Mouse (Mus musculus) small intestine, adult 2 months (tissue): ENCODE data around the gene 2310050C09Rik.

Experiments
- CTCF ChIP-seq: fragments of 200-500 bp; IDR thresholded peaks from 2 replicates; pipeline ENCODE4 v1.5.1; 2012; ENCODE audit warnings: low read depth, mild to moderate bottlenecking, control low read depth, inconsistent platforms, low read length, moderate library complexity, mixed read lengths; ENCODE audit not compliant: insufficient replicate concordance, insufficient read length; ENCODE audit errors: extremely low read depth
- POLR2A ChIP-seq: fragments of 200-500 bp; IDR thresholded peaks from 2 replicates; pipeline ENCODE4 v1.6.1; 2012; ENCODE audit warnings: low read depth, mild to moderate bottlenecking, control low read depth, inconsistent platforms, low read length, moderate library complexity

DNA sequence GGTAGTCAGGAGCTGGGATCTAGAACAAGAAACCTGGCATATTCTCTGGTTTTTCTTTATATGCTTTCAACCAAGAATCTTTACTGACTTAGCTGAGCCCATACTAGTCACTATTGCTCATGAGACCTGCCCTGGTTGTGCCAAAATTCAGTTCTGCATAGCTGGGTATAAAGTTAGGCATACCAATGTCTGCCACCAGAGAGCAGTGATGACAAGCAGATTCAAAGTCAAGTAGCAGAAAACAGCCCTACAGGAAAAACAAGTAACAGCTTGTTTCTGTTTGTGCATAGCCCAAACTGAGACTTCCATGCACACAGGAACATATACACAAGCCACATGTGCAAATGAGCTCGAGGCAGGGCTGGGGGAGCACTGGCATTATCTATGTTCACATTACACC, 44.2 kb downstream of the 2310050C09Rik start:
- TF ChIP-seq CTCF = no peak
- TF ChIP-seq POLR2A = no peak
